Mouse (Mus musculus) adrenal gland (tissue): ENCODE data around the gene Ppp2r3d.
"Not testable (repeated sequence)": the region's sequence is repeated elsewhere in the genome, so short reads cannot be mapped to it uniquely, and the experiment has no call there.

Experiments used
- intact Hi-C: fragments of 180-260 bp; cut with DNase I; formaldehyde crosslinking; loops from one replicate; pipeline ENCODE4 v1.15.1; 2025
- long read RNA-seq, 2 experiments: library from polyadenylated mRNA; unstranded; transcript quantifications; one replicate each; pipeline ENCODE4 v2.0.0; 2020; ENCODE audit warnings: borderline replicate concordance in 1 of 2; ENCODE audit not compliant: insufficient replicate concordance in 1 of 2

Gene Ppp2r3d
- long read RNA-seq, experiment 1, partial matches to known transcripts = 0 of 1 reads
- long read RNA-seq, experiment 1, other reads (novel, unspliced or antisense) = 0 of 1 reads
- long read RNA-seq, experiment 2, partial matches to known transcripts = 0 of 1 reads
- long read RNA-seq, experiment 2, other reads (novel, unspliced or antisense) = 0 of 1 reads

DNA sequence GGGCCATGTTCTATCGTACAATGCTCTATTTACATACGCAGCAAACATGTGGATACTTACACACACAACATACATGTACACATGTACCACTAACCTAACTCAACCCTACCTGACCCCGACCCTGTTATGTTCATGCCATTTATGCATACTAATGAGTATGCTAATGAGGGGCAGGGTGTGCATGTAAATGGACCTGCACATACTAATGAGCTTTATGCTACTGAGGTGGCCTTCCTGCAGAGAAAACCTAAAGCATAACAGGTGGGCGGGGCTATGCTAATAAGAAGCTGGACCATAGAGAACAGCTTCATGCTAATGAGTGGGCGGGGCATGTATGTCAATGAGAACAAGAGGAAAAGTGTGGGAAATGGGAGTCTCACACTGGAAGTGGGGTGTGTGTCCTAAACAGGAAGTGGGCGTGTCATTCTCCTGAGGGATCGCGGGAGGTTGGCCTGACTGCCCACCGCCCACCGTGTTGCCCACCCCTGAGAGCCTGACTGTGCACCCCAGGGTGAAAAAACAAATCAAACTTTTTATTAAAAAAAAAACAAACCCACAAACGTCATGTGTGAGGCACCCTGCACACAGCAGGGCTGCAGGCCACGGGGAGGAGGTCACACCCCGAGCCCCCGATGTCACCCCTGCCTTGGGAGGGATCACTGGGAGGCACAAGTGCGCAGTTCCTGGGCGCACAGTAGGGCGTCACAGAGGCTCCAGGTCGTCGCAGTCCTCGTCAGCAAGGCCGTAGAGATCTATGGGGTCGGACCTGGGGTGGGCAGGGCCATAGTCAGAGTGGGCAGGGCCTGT, at the start of gene Ppp2r3d:
TSS of gene Ppp2r3d (minus strand) at position 803 of the 807 bp plus-strand sequence.
- intact Hi-C loops = no loop called here

- intact Hi-C loops = not testable (repeated sequence)
These were observed 17.0 kb upstream of the Ppp2r3d start, which contains the start of gene Gm21836 for GRCm38 (mm10) chr9:124493693-124494092. Gm21836 (minus strand) TSS chr9:124493793.

- intact Hi-C loops = not testable (repeated sequence)
These were observed 3.8 kb upstream of the Ppp2r3d start for GRCm38 (mm10) chr9:124480361-124480980.

- intact Hi-C loops = no loop called here
These were observed 1.4 kb upstream of the Ppp2r3d start for GRCm38 (mm10) chr9:124478081-124478480.

DNA sequence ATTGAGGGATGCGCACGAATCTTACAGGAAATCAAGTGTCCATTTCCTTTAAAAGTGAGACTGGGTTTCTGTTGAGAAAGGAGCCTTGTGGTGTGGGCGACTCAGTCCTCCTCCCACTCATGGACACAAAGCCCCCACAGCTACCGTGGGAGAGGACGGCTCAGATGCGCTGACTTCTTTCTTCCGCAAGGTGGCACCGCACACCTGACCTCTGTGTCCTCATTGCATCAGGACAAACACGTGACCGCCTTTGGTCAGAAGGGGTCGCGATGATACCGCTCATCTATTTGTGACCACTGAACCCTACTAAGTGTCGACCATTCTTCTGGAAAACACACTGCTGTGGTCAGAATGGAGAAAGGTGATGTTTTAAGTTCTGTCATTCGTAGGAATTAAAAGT, 1.0 kb downstream of the Ppp2r3d start:
- intact Hi-C loops = no loop called here

- intact Hi-C loops = no loop called here
These were observed 20.1 kb downstream of the Ppp2r3d start for GRCm38 (mm10) chr9:124456572-124456971.

GRCm38 (mm10) chr9:124442533-124442855, 34.2 kb downstream of the Ppp2r3d start:
- intact Hi-C loops = no loop called here

- intact Hi-C loops = no loop called here
These were observed 34.8 kb downstream of the Ppp2r3d start for GRCm38 (mm10) chr9:124441681-124442532.

DNA sequence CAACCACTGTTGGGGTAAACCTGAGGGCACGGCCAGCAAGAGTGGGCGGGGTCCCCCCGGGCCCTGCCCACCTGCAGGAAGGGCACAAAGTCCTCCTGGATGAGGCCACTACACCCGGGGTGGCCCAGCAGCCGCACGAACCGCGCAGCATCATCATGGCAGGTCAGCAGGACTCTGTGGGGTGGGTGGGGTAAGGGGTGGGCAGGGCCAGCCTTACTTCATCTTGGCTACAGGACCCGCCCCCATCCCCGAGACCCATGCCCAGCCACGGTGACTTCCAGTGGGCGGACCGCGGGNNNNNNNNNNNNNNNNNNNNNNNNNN, 36.0 kb downstream of the Ppp2r3d start:
- intact Hi-C loops = no loop called here

DNA sequence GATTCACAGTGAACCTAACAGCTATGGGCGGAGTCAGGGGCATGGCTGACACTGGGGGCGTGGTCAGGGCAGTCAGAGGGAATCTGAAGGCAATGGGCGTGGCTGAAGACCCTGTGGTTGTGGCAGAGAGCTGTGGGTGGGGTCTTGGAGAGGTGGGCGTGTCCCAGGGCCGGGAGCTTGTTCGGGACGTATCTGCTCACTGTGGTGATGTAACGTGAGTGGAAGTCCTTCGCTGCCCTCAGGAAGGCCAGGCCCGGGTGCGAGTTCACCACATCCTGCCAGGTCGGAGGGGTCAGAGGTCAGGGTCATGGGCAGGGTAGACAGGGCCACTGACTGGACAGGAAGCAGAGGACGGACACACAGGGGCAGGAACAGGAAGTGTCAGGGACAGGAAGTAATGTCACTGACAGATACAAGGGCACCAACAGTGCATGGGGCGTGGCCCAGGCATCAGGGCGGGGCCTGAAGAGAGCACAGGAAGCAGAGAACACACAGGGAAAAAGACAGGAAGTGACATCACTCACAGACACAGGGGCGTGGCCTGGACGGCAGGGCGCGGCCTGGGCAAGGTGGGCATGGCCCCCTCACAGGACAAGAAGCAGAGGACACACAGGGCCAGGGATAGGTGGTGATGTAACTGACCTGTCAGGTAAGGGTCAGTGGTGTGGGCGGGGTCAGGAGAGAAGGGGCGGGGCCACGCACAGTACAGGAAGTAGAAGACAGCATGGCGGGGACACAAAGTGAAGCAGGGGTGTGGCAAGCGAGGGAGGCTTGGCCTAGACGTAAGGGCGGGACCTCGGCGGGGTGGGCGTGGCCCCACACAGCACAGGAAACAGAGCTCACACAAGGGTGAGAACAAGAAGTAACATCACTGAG, 36.6 kb downstream of the Ppp2r3d start:
- intact Hi-C loops = no loop called here

DNA sequence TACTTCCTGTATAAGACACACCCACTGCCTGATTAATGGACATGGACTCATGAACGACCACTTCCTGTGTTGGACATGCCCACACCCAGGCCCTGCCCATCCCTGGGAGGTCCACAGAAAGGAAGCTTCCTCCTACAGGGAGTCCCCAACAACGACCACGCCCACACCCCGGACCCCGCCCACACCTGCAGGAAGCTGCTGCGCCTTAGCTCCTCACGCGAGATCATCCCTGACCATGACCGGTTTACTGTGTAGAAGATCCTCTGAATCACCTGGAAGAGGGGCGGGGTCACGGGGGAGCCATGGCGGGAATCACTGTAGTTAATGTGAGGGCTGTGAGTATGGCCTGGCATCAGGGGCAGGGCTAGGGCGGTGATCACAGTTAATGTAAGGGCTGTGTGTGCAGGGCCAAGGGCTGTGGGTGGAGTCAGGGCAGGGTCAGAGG, 37.3 kb downstream of the Ppp2r3d start:
- intact Hi-C loops = no loop called here

GRCm38 (mm10) chr9:124438686-124439346, 37.9 kb downstream of the Ppp2r3d start:
- intact Hi-C loops = no loop called here

- intact Hi-C loops = no loop called here
These were observed 51.2 kb downstream of the Ppp2r3d start for GRCm38 (mm10) chr9:124425411-124425885.

- intact Hi-C loops = no loop called here
These were observed 51.9 kb downstream of the Ppp2r3d start for GRCm38 (mm10) chr9:124424542-124425410.

DNA sequence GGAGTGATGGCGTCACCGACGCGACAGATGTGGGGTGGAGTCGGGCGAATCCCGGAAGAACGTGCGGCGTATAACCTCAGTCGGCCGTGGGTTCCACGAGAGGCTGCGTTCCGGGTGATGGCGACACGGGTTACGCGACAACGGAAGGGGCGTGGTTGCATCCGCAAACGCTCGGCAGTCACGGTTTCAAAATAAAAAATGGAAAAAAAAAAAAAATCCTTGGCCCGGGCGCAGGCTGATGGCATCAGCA, 52.5 kb downstream of the Ppp2r3d start:
- intact Hi-C loops = no loop called here

DNA sequence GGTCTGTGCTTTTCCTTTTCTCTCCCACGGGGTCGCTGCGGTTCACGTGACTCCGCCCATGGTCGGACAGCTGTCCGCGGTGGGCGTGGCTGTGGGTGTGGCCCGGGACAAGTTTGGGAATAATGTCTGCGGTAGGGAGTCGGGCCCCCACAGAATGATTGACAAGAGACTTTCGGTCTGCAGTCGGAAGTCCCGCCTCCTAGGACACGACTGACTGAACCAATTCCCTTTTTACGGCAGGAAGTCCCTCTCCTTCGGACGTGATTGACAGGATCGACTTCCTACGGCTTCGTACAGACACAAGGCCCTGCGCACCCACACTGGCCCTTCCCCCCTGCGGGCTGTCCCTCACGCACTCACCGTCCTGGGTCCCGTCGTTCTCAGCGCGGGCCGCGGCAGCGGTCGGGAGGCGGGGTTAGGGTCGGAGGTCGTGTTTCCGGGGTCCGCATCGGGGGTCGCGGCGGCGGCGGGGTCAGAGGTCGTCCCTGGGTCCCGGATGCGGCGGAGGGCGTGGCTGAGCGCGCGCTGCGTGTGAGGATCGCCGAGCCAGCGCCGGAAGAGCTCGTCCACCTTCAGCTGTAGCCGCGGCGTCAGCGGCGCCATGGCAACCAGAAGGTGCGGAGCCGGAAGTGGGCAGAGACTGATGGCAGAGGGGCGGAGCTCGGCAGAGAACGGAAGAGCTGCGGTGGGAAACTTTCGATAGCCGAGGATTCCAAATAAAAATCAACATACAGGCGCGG, 53.0 kb downstream of the Ppp2r3d start:
- intact Hi-C loops = no loop called here

DNA sequence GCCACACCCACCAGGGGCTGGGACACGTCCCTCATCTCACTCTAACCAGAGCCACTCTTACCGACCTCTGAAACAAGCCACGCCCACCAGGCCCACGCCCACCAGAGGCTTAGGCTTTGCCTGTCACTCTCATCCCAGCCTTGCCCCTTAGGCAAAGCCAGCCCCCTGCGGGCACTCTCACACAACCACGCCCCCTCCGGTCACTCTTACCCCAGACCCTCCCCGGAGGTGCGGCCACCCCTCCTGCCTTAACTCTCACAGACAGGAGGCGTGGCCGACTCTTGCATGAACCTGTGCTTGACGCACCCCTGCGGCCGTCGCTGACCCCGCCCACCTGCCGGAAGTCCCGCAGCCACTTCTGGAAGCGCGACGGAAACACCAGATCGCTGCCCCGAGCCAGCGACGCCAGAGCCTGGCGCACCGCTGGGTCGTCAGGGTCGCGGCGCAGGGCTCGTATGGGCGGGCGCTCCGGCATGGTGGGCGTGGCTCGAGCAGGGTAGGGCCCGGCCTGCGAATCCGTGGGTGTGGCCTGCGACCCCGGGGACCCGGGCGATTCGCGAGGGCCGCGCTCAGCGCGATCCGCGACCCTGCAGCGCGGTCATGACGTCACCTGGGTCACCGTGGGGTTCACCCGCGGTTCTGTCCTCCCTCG, 53.7 kb downstream of the Ppp2r3d start:
- intact Hi-C loops = no loop called here

DNA sequence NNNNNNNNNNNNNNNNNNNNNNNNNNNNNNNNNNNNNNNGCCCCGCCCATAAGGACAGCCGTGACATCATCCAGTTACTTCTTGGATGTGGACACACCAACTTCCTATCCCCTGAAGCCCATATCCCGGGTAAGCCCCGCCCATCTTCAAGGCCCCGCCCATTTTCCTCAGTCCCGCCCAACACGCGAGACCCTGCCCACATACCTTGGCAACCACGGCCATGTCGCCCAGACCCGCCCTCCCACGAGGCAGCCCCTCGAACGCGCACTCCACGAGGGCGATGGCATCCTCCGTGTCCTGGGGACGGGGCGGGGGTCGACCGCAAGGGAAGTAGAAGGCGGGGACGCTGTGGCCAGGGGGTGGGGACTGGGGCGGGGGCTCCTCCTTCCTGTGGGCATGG, 54.3 kb downstream of the Ppp2r3d start:
- intact Hi-C loops = no loop called here
